Mouse (Mus musculus): ENCODE data around the gene Lst1.

Lst1 gene

GRCm38 (mm10) chr17:35185639-35186611 is 2.3 kb downstream of the Lst1 start:
- ATAC-seq (ENCODE audit: low TSS enrichment) = no peak

DNA sequence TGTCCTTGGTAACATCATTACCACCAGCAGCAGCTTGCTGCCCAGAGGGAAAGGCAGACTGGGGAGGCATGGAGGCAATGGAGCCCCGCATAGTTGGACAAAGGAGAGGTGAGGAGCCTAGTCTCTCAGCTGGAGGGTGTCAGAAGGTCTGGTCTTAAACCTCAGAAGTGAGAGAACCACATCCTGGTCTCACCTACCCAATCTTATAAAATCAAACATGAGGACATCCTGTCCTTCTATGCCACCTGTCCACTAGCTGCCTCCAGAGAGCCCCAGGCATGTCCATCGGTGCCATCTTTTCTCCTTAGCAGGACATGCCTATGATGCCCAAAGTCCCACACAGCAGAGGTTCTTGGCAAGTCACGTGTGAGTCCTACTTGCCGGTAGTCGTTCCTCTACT is 8.1 kb downstream of the Lst1 start:
- no peak for ATAC-seq (ENCODE audit: low TSS enrichment)

GRCm38 (mm10) chr17:35178528-35178927 is 9.7 kb downstream of the Lst1 start:
- ATAC-seq (ENCODE audit: low TSS enrichment) = peak; percentile 73; the same call in 1 of the 2 replicates

- ATAC-seq (ENCODE audit: low TSS enrichment) = no peak
These were observed 12.3 kb downstream of the Lst1 start, which contains the start of gene Aif1 for GRCm38 (mm10) chr17:35175968-35176367. Aif1 (minus strand) TSS chr17:35176068.

DNA sequence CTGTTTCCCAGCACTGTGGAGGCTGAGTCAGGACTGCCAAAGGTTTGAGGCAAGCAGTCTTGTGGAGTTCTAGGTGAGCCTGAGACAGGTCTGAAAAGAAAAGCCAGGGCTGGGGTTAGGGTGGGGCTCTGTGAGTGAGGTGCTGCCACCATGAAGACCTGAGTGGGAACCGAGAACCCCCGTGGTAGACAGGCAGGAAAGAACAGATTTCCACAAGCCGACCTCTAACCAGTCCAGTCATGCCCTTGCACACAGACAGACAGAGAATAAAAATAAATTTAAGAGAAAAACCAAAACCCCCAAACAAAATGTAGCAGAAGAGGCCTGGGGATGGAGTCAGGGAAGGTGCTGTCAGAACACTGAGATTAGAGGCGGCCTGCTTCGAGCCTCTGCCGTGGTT is 12.9 kb downstream of the Lst1 start:
- no peak for ATAC-seq (ENCODE audit: low TSS enrichment)

GRCm38 (mm10) chr17:35174201-35174977 is 13.8 kb downstream of the Lst1 start:
- ATAC-seq (ENCODE audit: low TSS enrichment) = no peak

- no peak for ATAC-seq (ENCODE audit: low TSS enrichment)
These were observed 14.9 kb downstream of the Lst1 start for GRCm38 (mm10) chr17:35173329-35173728.

DNA sequence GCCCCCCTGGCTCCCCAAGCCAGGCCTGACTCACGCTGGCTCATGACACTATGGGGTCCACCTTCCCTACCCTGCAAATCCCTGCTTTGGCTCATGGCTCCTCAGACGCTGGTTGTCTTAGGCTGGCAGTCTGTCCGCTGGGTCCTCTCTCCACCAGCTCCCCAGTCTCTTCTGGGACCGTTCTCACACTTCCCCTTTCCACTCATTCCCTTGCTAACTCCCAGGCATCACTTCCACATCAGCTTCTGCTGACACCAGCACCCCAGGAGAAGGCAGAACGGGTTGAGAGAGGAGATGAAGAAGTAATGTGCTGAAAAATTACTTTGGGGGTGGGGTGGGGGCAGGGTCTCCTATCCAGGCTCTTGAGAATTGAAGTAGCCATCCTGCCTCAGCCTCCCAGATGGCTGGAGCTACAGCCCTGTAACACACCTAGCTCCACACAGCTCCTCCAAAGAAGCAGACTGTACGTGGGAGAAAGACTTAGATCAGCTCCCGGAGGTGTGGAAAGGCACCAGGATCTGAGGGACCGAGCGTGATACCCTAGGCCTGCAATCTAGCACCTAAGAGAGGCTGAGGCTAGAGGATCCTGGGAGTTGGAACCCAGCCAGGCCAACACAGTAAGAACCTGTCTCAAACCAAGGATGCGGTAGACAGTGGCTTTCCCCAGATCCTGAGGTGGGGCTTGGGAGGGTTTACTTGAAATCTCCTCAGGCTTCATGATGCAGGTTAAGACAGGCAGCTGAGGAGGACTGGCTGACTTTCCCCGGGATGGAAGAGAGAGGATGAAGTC is 15.6 kb downstream of the Lst1 start:
- peak; percentile 76 for ATAC-seq (ENCODE audit: low TSS enrichment)

- ATAC-seq (ENCODE audit: low TSS enrichment) = no peak
These were observed 19.6 kb downstream of the Lst1 start for GRCm38 (mm10) chr17:35168541-35169207.

DNA sequence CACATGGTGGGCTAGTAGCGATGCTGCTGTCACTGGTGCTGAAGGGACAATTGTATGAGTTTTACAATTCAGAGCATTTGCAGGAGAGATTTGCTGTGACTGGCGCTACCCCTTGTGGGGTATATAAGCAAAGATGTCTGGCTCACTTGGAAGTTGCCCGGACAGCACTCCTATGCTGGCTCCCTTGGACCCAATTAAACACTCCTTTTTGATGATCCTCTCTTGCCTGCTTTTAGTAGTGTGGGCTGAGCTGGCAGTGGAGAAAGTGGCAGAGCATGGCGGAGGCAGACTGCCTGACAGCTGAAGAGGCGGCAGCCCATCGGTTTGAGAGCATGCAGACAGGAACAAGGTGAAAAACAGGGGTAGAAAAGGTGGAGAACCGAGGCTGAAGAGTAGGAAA is 20.4 kb downstream of the Lst1 start:
- ATAC-seq (ENCODE audit: low TSS enrichment) = peak; percentile 8; the same call in 1 of the 2 replicates

- ATAC-seq (ENCODE audit: low TSS enrichment) = no peak
These were observed 21.7 kb downstream of the Lst1 start for GRCm38 (mm10) chr17:35166352-35167035.

- no peak for ATAC-seq (ENCODE audit: low TSS enrichment)
These were observed 22.6 kb downstream of the Lst1 start for GRCm38 (mm10) chr17:35165451-35166155.

GRCm38 (mm10) chr17:35164568-35165450 is 23.4 kb downstream of the Lst1 start, which contains the start of gene Prrc2a:
Prrc2a (minus strand) TSS chr17:35164897.
- peak; percentile 79 for ATAC-seq (ENCODE audit: low TSS enrichment)

DNA sequence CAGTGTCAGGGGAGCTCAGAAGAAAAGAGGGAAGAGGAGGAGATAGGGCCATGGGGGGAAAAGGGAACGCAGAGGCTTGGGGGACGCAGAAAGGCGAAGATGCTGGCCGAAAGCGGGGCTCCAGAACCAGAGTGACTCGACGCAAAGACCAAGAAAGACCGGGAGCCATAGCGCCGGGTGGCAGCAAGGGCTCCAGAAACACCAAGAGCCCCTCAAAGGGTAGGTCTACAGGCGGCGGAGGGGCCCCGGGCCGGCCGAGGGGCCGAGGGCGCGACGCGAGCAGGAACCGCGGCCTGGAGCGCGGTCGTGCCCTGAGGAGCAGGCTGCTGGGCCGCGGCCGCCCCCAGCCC is 24.0 kb downstream of the Lst1 start:
- no peak; the same call in 1 of the 2 replicates for ATAC-seq (ENCODE audit: low TSS enrichment)

DNA sequence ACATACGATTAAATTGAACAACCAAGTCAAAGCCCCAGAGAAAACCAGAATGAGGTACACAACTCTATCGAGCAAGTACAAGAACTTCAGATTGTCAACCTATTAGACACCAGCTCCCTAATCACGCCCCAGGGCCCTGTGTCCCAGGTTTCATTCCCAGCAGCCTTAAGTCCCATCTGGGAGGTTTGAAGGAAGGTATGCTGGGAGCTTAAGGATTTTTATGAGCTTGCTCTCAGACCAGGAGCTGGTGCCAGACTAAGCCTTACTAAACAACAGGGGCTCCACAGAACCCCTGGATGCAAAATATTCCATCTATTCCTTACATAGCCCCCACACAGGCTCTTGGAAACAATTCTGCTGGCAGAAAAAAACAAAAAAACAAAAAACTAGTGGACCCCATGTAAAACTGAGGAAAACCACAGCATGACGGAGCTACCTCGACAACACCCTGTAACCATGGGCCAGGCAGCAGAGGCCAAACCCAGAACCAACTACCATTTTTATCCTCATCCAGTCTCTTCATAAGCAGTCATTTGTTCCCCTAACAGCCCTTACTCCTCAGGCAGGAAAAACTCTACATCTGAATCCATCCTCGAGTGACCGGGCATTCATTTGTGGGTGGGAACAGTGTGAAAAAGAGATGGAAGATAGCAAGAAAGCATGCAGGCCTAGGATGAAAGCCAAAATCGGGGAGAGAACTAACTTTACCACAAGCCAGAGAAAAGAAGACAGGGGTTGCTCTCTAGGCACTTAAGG is 24.7 kb downstream of the Lst1 start:
- ATAC-seq (ENCODE audit: low TSS enrichment) = no peak

DNA sequence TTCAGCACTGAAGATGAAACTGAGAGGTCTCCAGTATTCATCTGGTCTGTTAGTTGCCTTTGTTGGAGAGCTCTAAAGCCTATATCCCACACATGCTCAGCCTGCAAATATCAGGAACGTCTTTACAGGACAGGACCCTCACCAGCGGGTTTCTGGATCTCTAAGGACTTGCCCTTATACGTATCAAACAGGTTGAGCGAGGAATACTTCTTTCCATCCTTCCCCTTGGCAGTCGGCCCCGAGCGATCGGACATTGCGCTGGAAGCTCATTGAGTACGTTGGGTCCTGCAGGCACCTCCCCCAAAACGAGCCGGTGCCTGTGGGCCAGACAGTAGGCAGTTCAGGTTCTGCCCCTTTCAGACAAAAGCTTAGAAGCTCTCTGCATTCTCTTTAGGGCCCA is 25.5 kb downstream of the Lst1 start:
- ATAC-seq (ENCODE audit: low TSS enrichment) = no peak

- no peak for ATAC-seq (ENCODE audit: low TSS enrichment)
These were observed 26.1 kb downstream of the Lst1 start for GRCm38 (mm10) chr17:35162121-35162520.

DNA sequence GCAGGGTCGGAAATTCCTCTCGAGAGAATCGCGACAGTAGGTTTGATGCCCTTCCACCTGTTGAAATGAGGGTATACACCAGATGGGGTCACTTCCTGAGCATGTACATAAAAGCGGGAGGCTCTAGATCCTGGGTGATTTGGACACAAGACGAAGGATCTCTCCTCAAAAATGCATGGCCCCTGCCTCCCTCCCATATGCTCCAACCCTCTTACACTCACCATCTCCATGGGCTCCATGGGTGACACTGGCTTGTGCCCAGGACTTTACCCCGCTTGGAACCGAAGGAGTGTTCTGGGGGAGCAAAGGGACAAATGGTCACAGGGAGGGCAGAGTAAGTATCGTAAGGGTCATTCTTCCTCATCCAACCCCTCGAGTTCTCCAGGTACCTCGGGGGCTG is 26.8 kb downstream of the Lst1 start:
- ATAC-seq (ENCODE audit: low TSS enrichment) = no peak

Data from frontal cortex, adult (tissue).